Mouse (Mus musculus) neural tube, embryonic 10.5 days (tissue): ENCODE results near the gene Foxd1.

Source experiments
- DNase-seq: peaks from one replicate; pipeline ENCODE4 v3.0.0-alpha.2; 2017; ENCODE audit warnings: low spot score; ENCODE audit errors: extremely low spot score

The Foxd1 gene

GRCm38 (mm10) chr13:98354871-98355558 is 973 bp downstream of the Foxd1 start:
- peak; percentile 82 for DNase-seq

- DNase-seq: peak; percentile 77
Measured at GRCm38 (mm10) chr13:98355559-98356111, 1.6 kb downstream of the Foxd1 start.

GRCm38 (mm10) chr13:98356176-98356972 is 2.3 kb downstream of the Foxd1 start:
- no peak for DNase-seq

- no peak for DNase-seq
Measured at GRCm38 (mm10) chr13:98356973-98357425, 3.0 kb downstream of the Foxd1 start.

- no peak for DNase-seq
Measured at GRCm38 (mm10) chr13:98357433-98358423, 3.7 kb downstream of the Foxd1 start.

GRCm38 (mm10) chr13:98358424-98359181 is 4.6 kb downstream of the Foxd1 start:
- peak; percentile 76 for DNase-seq

- peak; percentile 34 for DNase-seq
Measured at GRCm38 (mm10) chr13:98359337-98359736, 5.3 kb downstream of the Foxd1 start.

- DNase-seq: no peak
Measured at GRCm38 (mm10) chr13:98360391-98360790, 6.3 kb downstream of the Foxd1 start.

GRCm38 (mm10) chr13:98361161-98361560 is 7.1 kb downstream of the Foxd1 start:
- DNase-seq: no peak

GRCm38 (mm10) chr13:98363046-98363445 is 9.0 kb downstream of the Foxd1 start:
- no peak for DNase-seq

GRCm38 (mm10) chr13:98365081-98365480 is 11.0 kb downstream of the Foxd1 start:
- no peak for DNase-seq

GRCm38 (mm10) chr13:98365766-98366421 is 11.9 kb downstream of the Foxd1 start:
- DNase-seq: peak; percentile 84

GRCm38 (mm10) chr13:98366469-98367275 is 12.6 kb downstream of the Foxd1 start:
- DNase-seq: peak; percentile 68

GRCm38 (mm10) chr13:98367601-98368000 is 13.6 kb downstream of the Foxd1 start:
- no peak for DNase-seq

GRCm38 (mm10) chr13:98369046-98369445 is 15.0 kb downstream of the Foxd1 start:
- no peak for DNase-seq

- DNase-seq: no peak
Measured at GRCm38 (mm10) chr13:98374560-98374959, 20.5 kb downstream of the Foxd1 start.

GRCm38 (mm10) chr13:98374979-98375378 is 20.9 kb downstream of the Foxd1 start:
- DNase-seq: no peak

- DNase-seq: no peak
Measured at GRCm38 (mm10) chr13:98377746-98378145, 23.7 kb downstream of the Foxd1 start.

GRCm38 (mm10) chr13:98382751-98383150 is 28.7 kb downstream of the Foxd1 start:
- DNase-seq: no peak
